Mouse (Mus musculus): ENCODE data around the gene Mettl21c.

DNA sequence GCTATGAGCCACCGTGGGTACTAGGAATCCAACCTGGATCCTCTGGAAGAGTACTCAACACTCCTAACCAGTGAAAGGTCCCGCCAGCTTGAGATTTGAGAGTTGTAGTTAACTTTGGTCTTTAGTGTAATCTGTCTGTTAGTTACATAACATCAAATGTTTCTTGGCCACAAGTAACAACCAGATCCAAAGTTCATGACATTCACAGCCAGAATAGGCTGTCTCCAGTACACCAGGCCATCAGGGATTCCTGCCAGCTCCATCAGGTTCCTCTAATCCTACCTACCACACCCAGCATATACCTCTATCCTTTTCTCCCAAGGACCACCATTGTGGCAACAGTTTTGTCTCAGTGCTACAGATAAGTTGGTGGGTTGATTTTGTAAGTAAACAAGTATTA lies 4.3 kb downstream of the Mettl21c start:
- TF ChIP-seq CTCF (IDR thresholded peaks at IDR 0.05; ENCODE audit: extremely low read depth, insufficient read depth, insufficient read length, insufficient replicate concordance) (no peak), POLR2A (IDR thresholded peaks at IDR 0.05; ENCODE audit: low read depth, low read length) (no peak)
